Mouse (Mus musculus) neural tube, embryonic 12.5 days (tissue): Measurements from ENCODE around the gene Vmn1r226. TPM values are rescaled to one million over a fixed set of nuclear protein-coding genes. Genes with fewer than 3 reads are reported as not detected.

Experiments
- ATAC-seq: fragments of 200-750 bp; cut with Nextera tagmentation; 2 replicates; pipeline ENCODE4 v1.8.0; 2017; ENCODE audit warnings: low read depth, mild to moderate bottlenecking, moderate TSS enrichment, moderate library complexity; ENCODE audit not compliant: low FRiP score
- H3K27ac ChIP-seq: fragments of 300-500 bp; sonication (generic); 2 replicates; pipeline ENCODE4 v1.5.1; 2016
- H3K27me3 ChIP-seq: fragments of 300-500 bp; sonication (generic); replicated peaks from 2 replicates; pipeline ENCODE4 v1.6.1; 2016; ENCODE audit warnings: mild to moderate bottlenecking
- H3K36me3 ChIP-seq: fragments of 300-500 bp; sonication (generic); 2 replicates; pipeline ENCODE4 v1.6.1; 2016; ENCODE audit warnings: mild to moderate bottlenecking
- H3K4me1 ChIP-seq: fragments of 300-500 bp; sonication (generic); 2 replicates; pipeline ENCODE4 v1.6.1; 2016
- H3K4me2 ChIP-seq: fragments of 300-500 bp; sonication (generic); replicated peaks from 2 replicates; pipeline ENCODE4 v1.6.1; 2016; ENCODE audit warnings: mild to moderate bottlenecking
- H3K4me3 ChIP-seq: fragments of 300-500 bp; sonication (generic); 2 replicates; pipeline ENCODE4 v1.5.1; 2016
- H3K9ac ChIP-seq: fragments of 300-500 bp; sonication (generic); 2 replicates; pipeline ENCODE4 v1.6.1; 2016; ENCODE audit warnings: mild to moderate bottlenecking
- H3K9me3 ChIP-seq: fragments of 300-500 bp; sonication (generic); 2 replicates; pipeline ENCODE4 v1.6.1; 2016; ENCODE audit warnings: mild to moderate bottlenecking
- WGBS: fragments of 180-500 bp; shearing (Covaris S2); methylation state at CpG from one replicate; pipeline ENCODE4 v1.1.7; 2016; 5-methylcytosine and 5-hydroxymethylcytosine counted together
- polyA plus RNA-seq: library from polyadenylated mRNA; unstranded; fragments of >200 nt; fragmentation: Nextera tagmentation; extraction: Ambion mirVana; gene quantifications from 2 replicates; pipeline ENCODE4 v1.2.1, GENCODE M21; 2016

The Vmn1r226 gene
- polyA plus RNA-seq, result not detected in 2 replicates

- Histone ChIP-seq H3K27ac (no peak within 1 kb of the TSS), H3K4me2 (no peak within 1 kb of the TSS), H3K27me3 (no peaks in the 10 kb centered on the region), H3K4me1 (no peaks in the 10 kb centered on the region), H3K9me3 (peaks cover 20% of the 10 kb centered on the region), H3K4me3 (no peak within 1 kb of the TSS), H3K9ac (no peak within 1 kb of the TSS), H3K36me3 (no peaks in the 10 kb centered on the region)
- no peak for ATAC-seq
Observed at GRCm38 (mm10) chr17:20682543-20682942, at the start of gene Vmn1r226. Vmn1r226 (plus strand) TSS chr17:20682843.

GRCm38 (mm10) chr17:20729543-20729942 is 46.9 kb downstream of the Vmn1r226 start, which contains the start of gene Vmn1r227:
Vmn1r227 (plus strand) TSS chr17:20729843.
- Histone ChIP-seq H3K27ac (no peak within 1 kb of the TSS), H3K27me3 (no peaks in the 10 kb centered on the region), H3K36me3 (no peaks in the 10 kb centered on the region), H3K4me1 (no peaks in the 10 kb centered on the region), H3K4me2 (no peak within 1 kb of the TSS), H3K9me3 (0 out of 2 replicates have a peak, but pooled peaks cover 6% of the 10 kb centered on the region), H3K4me3 (no peak within 1 kb of the TSS), H3K9ac (no peak within 1 kb of the TSS)
- 38% methylated on average over 1 of the region's 1 CpGs for WGBS
- no peak for ATAC-seq

Other genes with a start within 250 kb of the Vmn1r226 start
- gene Vmn2r108, start 201.5 kb upstream of the Vmn1r226 start, polyA plus RNA-seq, result not detected in 2 replicates
- not detected in 2 replicates for gene Vmn1r225, start 184.7 kb upstream of the Vmn1r226 start, polyA plus RNA-seq
- not detected in 2 replicates for gene Vmn2r109, start 118.1 kb upstream of the Vmn1r226 start, polyA plus RNA-seq
- 0.05 TPM in 1 of 2 replicates, not detected in the other for gene Vmn2r110, start 86.4 kb upstream of the Vmn1r226 start, polyA plus RNA-seq
- not detected in 2 replicates for gene Fpr-rs3, start 58.0 kb upstream of the Vmn1r226 start, polyA plus RNA-seq
- not detected in 2 replicates for gene Vmn1r227, start 47.0 kb downstream of the Vmn1r226 start, polyA plus RNA-seq
- gene Vmn1r228, start 103.3 kb downstream of the Vmn1r226 start, polyA plus RNA-seq, result not detected in 2 replicates
- not detected in 2 replicates for gene Vmn1r229, start 128.7 kb downstream of the Vmn1r226 start, polyA plus RNA-seq
- not detected in 2 replicates for gene Vmn1r230, start 157.6 kb downstream of the Vmn1r226 start, polyA plus RNA-seq
- gene Vmn1r231, start 222.2 kb downstream of the Vmn1r226 start, polyA plus RNA-seq, result not detected in 2 replicates
- not detected in 2 replicates for gene Vmn1r232, start 236.9 kb downstream of the Vmn1r226 start, polyA plus RNA-seq